Comparison of ENCODE assay signal across 27 mouse cellular contexts in the genomic region with DNA sequence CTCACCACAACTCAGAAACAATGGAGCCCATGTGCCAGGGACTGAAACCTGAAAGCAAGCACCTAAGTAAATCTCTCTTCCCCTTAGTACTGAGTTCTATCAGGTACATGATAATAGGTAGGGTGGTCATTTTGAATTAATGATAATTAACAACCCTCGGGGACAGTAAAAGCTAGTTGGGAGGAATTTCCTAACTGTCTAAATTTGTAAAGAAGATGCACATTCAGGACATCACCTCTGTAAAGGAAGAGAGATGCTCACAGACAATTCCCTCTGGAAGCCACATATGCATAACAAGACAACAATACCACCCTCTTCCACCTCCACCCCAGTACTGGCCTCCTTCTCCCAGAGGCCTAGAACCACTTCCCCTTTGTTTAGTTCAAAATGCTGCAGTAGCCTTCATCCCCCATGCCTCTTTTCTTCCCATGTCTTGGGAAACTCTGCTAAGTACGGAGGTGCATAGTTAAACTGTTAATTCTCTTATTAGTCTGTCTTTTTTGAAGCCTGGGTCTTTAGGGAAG. TPM values are rescaled to one million over a fixed set of nuclear protein-coding genes. Genes with fewer than 3 reads are reported as not detected.
DNase-seq lines count a peak whose midpoint lies in the region; ATAC-seq and TF ChIP-seq lines count a peak whose summit lies in the region.
"Had no signal": no experiment of that assay in that cellular context is flagged by ENCODE, and none has a peak within 500 bp of the region (broad histone marks: within the 10 kb centered on the region; RNA-seq: fewer than 3 reads in every experiment).

No protein-coding gene starts in this region.

- no peaks in the 10 kb centered on the region for H3K36me3 ChIP-seq in E14TG2a.4 (ENCODE audit: insufficient read depth, low read length)
- no peaks in the 10 kb centered on the region for H3K36me3 ChIP-seq in ES-E14 (ENCODE audit: control insufficient read depth, insufficient read depth, low read length, poor library complexity, severe bottlenecking)
- H3K36me3 ChIP-seq in midbrain, embryonic 16.5 days (ENCODE audit: control insufficient read depth, insufficient read depth, low read length), result no peaks in the 10 kb centered on the region
- H3K36me3 ChIP-seq: embryonic facial prominence, embryonic 10.5 days; embryonic facial prominence, embryonic 13.5 days; forebrain, embryonic 10.5 days; G1E had no signal

- in situ Hi-C loops in ES-E14 (cut with MboI; ENCODE audit: low sequenced_read_pairs in 2 of 2, unreplicated experiment in 2 of 2), result no loop called here

- intact Hi-C loops in left cerebral cortex, adult 2 months (cut with DNase I), result no loop called here

- whole genome bisulfite sequencing in midbrain, embryonic 16.5 days, result 66% methylated on average over 2 of the region's 2 CpGs

- no peak overlapping the region for H3K4me2 ChIP-seq in midbrain, embryonic 16.5 days (ENCODE audit: low read length)
- H3K4me2 ChIP-seq: embryonic facial prominence, embryonic 13.5 days; forebrain, embryonic 13.5 days; heart, embryonic 11.5 days; hindbrain, embryonic 14.5 days had no signal

- peak overlapping the region; percentile 41; the same call in 1 of the 2 replicates for H3K27ac ChIP-seq in ES-E14 (ENCODE audit: insufficient read depth, low read depth, low read length, poor library complexity, severe bottlenecking)
- no peak overlapping the region for H3K27ac ChIP-seq in left cerebral cortex, adult 2 months
- H3K27ac ChIP-seq in midbrain, embryonic 16.5 days (ENCODE audit: low read length), result no peak overlapping the region
- H3K27ac ChIP-seq: embryonic facial prominence, embryonic 10.5 days; embryonic facial prominence, embryonic 13.5 days; forebrain, embryonic 10.5 days; forebrain, embryonic 13.5 days; hindbrain, embryonic 14.5 days had no signal

- H3K9me3 ChIP-seq in E14TG2a.4 (ENCODE audit: low read length), result no peaks in the 10 kb centered on the region
- H3K9me3 ChIP-seq in ES-E14 (ENCODE audit: control insufficient read depth, insufficient read depth, low read depth, low read length), result no peaks in the 10 kb centered on the region
- H3K9me3 ChIP-seq in midbrain, embryonic 16.5 days (replicated peaks; ENCODE audit: control insufficient read depth, low read length, poor library complexity, severe bottlenecking), result no peaks in the 10 kb centered on the region
- H3K9me3 ChIP-seq: embryonic facial prominence, embryonic 10.5 days; embryonic facial prominence, embryonic 13.5 days; forebrain, embryonic 10.5 days; forebrain, embryonic 13.5 days; G1E had no signal

- peak; percentile 56 for DNase-seq in ES-E14 (ENCODE audit: low read depth, low spot score)
- no peak for DNase-seq in kidney, postnatal 25 days
- no peak for DNase-seq in left cerebral cortex, adult 2 months (ENCODE audit: extremely low spot score in 1 of 2, low spot score in 2 of 2)
- DNase-seq: adrenal gland, postnatal 10 days; adrenal gland, postnatal 36 days; cerebellum, adult 18-20 months; cerebellum, adult 9-11 months; cerebellum, postnatal 25 days; embryo, embryonic 11 days; gastrocnemius, postnatal 10 days; gastrocnemius, postnatal 36 days; heart, postnatal 36 days had no signal

- no peaks in the 10 kb centered on the region for H3K27me3 ChIP-seq in E14TG2a.4 (ENCODE audit: insufficient read depth, low read length)
- H3K27me3 ChIP-seq in midbrain, embryonic 16.5 days (ENCODE audit: control insufficient read depth, insufficient read depth, low read depth, low read length), result no peaks in the 10 kb centered on the region
- H3K27me3 ChIP-seq: embryonic facial prominence, embryonic 13.5 days; forebrain, embryonic 13.5 days; Patski had no signal

- TF ChIP-seq CTCF in E14TG2a.4 (conservative IDR thresholded peaks at IDR 0.05; ENCODE audit: low read length), result no peak
- no peak for TF ChIP-seq CTCF in left cerebral cortex, adult 2 months (IDR thresholded peaks at IDR 0.05)

- H3K4me1 ChIP-seq in E14TG2a.4 (replicated peaks; ENCODE audit: low read depth, low read length), result peaks cover 72% of the 10 kb centered on the region
- H3K4me1 ChIP-seq in ES-E14 (ENCODE audit: control insufficient read depth in 2 of 2, insufficient read depth in 2 of 2, low read length in 2 of 2, poor library complexity in 1 of 2), result peaks cover 5 to 23% of the 10 kb centered on the region in 2 experiments
- peaks cover 3% of the 10 kb centered on the region; the same call in 1 of the 2 replicates for H3K4me1 ChIP-seq in midbrain, embryonic 16.5 days (ENCODE audit: control insufficient read depth, insufficient read depth, low read length)

- H3K4me3 ChIP-seq in E14TG2a.4 (replicated peaks; ENCODE audit: low read length) (peak overlapping the region; percentile 10; the same call in 1 of the 2 replicates), ES-E14 (ENCODE audit: insufficient read depth in 1 of 2, low read depth in 1 of 2, low read length in 2 of 2, poor library complexity in 1 of 2, severe bottlenecking in 1 of 2) (no peak overlapping the region)
- H3K4me3 ChIP-seq in left cerebral cortex, adult 2 months, result no peak overlapping the region
- no peak overlapping the region for H3K4me3 ChIP-seq in midbrain, embryonic 16.5 days (ENCODE audit: low read depth, low read length)
- H3K4me3 ChIP-seq: embryonic facial prominence, embryonic 10.5 days; embryonic facial prominence, embryonic 13.5 days; forebrain, embryonic 10.5 days; forebrain, embryonic 13.5 days had no signal

- peak; percentile 62 for ATAC-seq in common myeloid progenitor, adult 5-6 weeks (replicated peaks; ENCODE audit: low read depth, poor library complexity, severe bottlenecking)
- peak; percentile 55 for ATAC-seq in megakaryocyte, adult 5-6 weeks (ENCODE audit: poor library complexity, severe bottlenecking)
- no peak for ATAC-seq in activated CD4-positive, CD25-positive, alpha-beta regulatory T cell, adult 4 months
- no peak for ATAC-seq in midbrain, embryonic 16.5 days
- ATAC-seq: forebrain, embryonic 13.5 days; forebrain, embryonic 16.5 days; intestine, postnatal 0 days; Patski had no signal

- no peak overlapping the region for H3K9ac ChIP-seq in ES-E14 (ENCODE audit: insufficient read depth, low read depth, low read length, poor library complexity, severe bottlenecking)
- H3K9ac ChIP-seq in midbrain, embryonic 16.5 days (ENCODE audit: low read depth, low read length), result no peak overlapping the region
- H3K9ac ChIP-seq: embryonic facial prominence, embryonic 13.5 days; forebrain, embryonic 13.5 days; hindbrain, embryonic 14.5 days had no signal

TF ChIP-seq in ES-E14, 5 proteins besides CTCF, POLR2A, EP300 and RAD21:
- no peak for TF ChIP-seq ZNF384 (IDR thresholded peaks at IDR 0.05; ENCODE audit: low read depth, low read length)
- peak; percentile 42; the same call in 1 of the 2 replicates for TF ChIP-seq CHD2 (IDR thresholded peaks at IDR 0.05; ENCODE audit: low read depth, low read length)

RNA-seq across cellular contexts. Expression of a gene that starts 48.4 kb away (rescaled TPM):
- 9.7 and 11.8 TPM in 2 replicates for total RNA-seq in ES-E14 (2012; rRNA removed)
- total RNA-seq in common myeloid progenitor, adult 5-6 weeks (2017), result 110 and 129 TPM in 2 replicates
- total RNA-seq in megakaryocyte, adult 5-6 weeks (2015), result 51.9 and 66.7 TPM in 2 replicates
- total RNA-seq in megakaryocyte, adult 5-6 weeks (2017), result 32.9 and 42.3 TPM in 2 replicates
- 1 to 10 TPM; 9.0 to 10.0 TPM for polyA plus RNA-seq in activated CD4-positive, CD25-positive, alpha-beta regulatory T cell, adult 4 months (2017; shearing (Covaris generic))
- total RNA-seq in left cerebral cortex, adult 2 months (2021), result 10 to 100 TPM; 18.7 to 19.3 TPM
- polyA plus RNA-seq in midbrain, embryonic 16.5 days (2015; fragmentation: Nextera tagmentation; extraction: Ambion mirVana), result 3.4 and 3.9 TPM in 2 replicates

Comparison
In these comparisons a context has a peak if more than half of its experiments do, and no peak if none do; other contexts are left out.
1. ATAC-seq: peak in common myeloid progenitor, adult 5-6 weeks (single experiment) and megakaryocyte, adult 5-6 weeks (single experiment); none in activated CD4-positive, CD25-positive, alpha-beta regulatory T cell, adult 4 months (single experiment) and midbrain, embryonic 16.5 days (single experiment).